In the genomic region with DNA sequence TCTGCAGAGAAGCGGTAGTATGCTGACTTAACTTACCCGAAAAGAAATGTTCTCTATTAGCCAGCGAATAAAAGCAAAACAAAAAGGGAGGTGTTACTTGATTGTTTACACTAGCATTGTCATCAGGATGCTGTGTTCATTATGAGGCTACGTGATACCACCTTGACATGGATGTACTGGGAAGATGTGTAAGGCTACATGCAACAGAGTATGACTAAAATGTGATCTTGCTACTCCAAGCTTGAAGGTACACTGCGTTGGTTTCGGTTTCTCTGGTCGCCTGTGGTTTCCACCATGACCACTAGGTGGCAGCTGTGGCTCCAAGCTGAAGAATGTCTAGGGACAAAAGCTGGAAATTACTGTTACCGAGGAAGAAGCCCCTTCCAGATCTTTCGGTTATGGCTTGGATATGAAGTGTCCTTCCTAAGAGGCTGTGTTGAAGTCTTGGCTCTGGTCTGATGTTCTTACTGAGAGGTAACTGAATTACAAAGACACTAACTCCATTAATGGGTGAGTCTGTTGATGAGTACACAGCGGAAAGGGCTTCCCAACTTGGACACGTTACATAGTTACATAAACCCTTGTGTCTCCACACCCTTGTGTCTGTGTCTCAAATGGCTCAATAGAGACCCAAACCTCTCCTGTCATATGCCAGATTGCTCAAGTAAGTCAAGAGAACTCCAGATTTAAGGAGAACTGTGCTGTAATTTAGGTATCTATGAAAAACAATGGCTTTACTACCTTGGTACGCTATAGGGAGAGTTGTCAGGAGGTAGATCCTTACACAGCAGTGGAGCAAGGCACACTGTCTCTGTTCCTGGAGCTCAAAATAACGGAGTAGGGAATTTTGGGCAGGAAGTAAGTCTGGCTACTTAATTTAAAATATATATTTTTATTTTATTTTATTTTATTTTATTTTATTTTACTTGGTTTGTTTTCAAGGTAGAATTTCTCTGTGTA, we compare ENCODE assay signal across 8 mouse cellular contexts.
DNase-seq lines count a peak whose midpoint lies in the region; ATAC-seq lines count a peak whose summit lies in the region.
"Not testable (repeated sequence)": the region's sequence is repeated elsewhere in the genome, so short reads cannot be mapped to it uniquely, and the experiment has no call there.

No protein-coding gene starts in this region.

- not testable (repeated sequence) for H3K4me1 ChIP-seq in ES-E14 (ENCODE audit: control insufficient read depth in 2 of 2, insufficient read depth in 2 of 2, low read length in 2 of 2, poor library complexity in 1 of 2); forebrain, embryonic 12.5 days; heart, embryonic 16.5 days (ENCODE audit: control insufficient read depth, insufficient read depth, low read length); kidney, embryonic 15.5 days; liver, embryonic 11.5 days (replicated peaks; ENCODE audit: control insufficient read depth, insufficient read depth, low read length); midbrain, embryonic 13.5 days (replicated peaks)

- 66% methylated on average over 11 of the region's 13 CpGs for WGBS in forebrain, embryonic 12.5 days
- WGBS in heart, embryonic 16.5 days, result 54% methylated on average over 11 of the region's 13 CpGs
- 60% methylated on average over 11 of the region's 13 CpGs for WGBS in kidney, embryonic 15.5 days
- WGBS in liver, embryonic 11.5 days, result 59% methylated on average over 11 of the region's 13 CpGs
- 64% methylated on average over 11 of the region's 13 CpGs for WGBS in midbrain, embryonic 13.5 days

- not testable (repeated sequence) for H3K36me3 ChIP-seq in ES-E14 (ENCODE audit: control insufficient read depth, insufficient read depth, low read length, poor library complexity, severe bottlenecking); forebrain, embryonic 12.5 days (replicated peaks); heart, embryonic 16.5 days (ENCODE audit: control insufficient read depth, insufficient read depth); kidney, embryonic 15.5 days; liver, embryonic 11.5 days (ENCODE audit: control insufficient read depth, insufficient read depth, low read length); midbrain, embryonic 13.5 days; splenic B cell, adult 2 months (ENCODE audit: control insufficient read depth, insufficient read depth, low read length, poor library complexity, severe bottlenecking)

- H3K4me3 ChIP-seq in ES-E14 (ENCODE audit: insufficient read depth in 1 of 2, low read depth in 1 of 2, low read length in 2 of 2, poor library complexity in 1 of 2, severe bottlenecking in 1 of 2); forebrain, embryonic 12.5 days (replicated peaks); midbrain, embryonic 13.5 days (replicated peaks): not testable (repeated sequence)
- peak overlapping the region; percentile 38 for H3K4me3 ChIP-seq in heart, embryonic 16.5 days (ENCODE audit: low read length)
- 0 out of 2 replicates have a peak overlapping the region, but pooled peaks have one; percentile 11 for H3K4me3 ChIP-seq in kidney, embryonic 15.5 days (replicated peaks)
- H3K4me3 ChIP-seq in liver, embryonic 11.5 days (ENCODE audit: low read depth, low read length), result peak overlapping the region; percentile 17; the same call in 1 of the 2 replicates

- not testable (repeated sequence) for H3K9ac ChIP-seq in ES-E14 (ENCODE audit: insufficient read depth, low read depth, low read length, poor library complexity, severe bottlenecking); forebrain, embryonic 12.5 days; heart, embryonic 16.5 days (ENCODE audit: low read length); kidney, embryonic 15.5 days; liver, embryonic 11.5 days (ENCODE audit: low read depth, low read length); midbrain, embryonic 13.5 days (replicated peaks)

- peak; percentile 11 for DNase-seq in ES-E14 (ENCODE audit: low read depth, low spot score)
- DNase-seq in cerebellum, adult 11-12 months, result peak; percentile 23
- not testable (repeated sequence) for DNase-seq in liver, embryonic 11.5 days (ENCODE audit: low spot score)
- peak; percentile 43 for DNase-seq in splenic B cell, adult 2 months (ENCODE audit: low read depth, low spot score)

- not testable (repeated sequence) for H3K27me3 ChIP-seq in forebrain, embryonic 12.5 days; heart, embryonic 16.5 days (ENCODE audit: control insufficient read depth, insufficient read depth, low read length); kidney, embryonic 15.5 days; liver, embryonic 11.5 days (replicated peaks; ENCODE audit: control insufficient read depth, insufficient read depth, low read length); midbrain, embryonic 13.5 days; splenic B cell, adult 2 months (ENCODE audit: control insufficient read depth, insufficient read depth, low read length, poor library complexity, severe bottlenecking)

- H3K4me2 ChIP-seq in forebrain, embryonic 12.5 days; midbrain, embryonic 13.5 days (replicated peaks): not testable (repeated sequence)
- H3K4me2 ChIP-seq in heart, embryonic 16.5 days (ENCODE audit: low read depth, low read length), result peak overlapping the region; percentile 61
- H3K4me2 ChIP-seq in kidney, embryonic 15.5 days, result peak overlapping the region; percentile 27
- H3K4me2 ChIP-seq in liver, embryonic 11.5 days, result peak overlapping the region; percentile 49

- in situ Hi-C loops in ES-E14 (cut with MboI; ENCODE audit: low sequenced_read_pairs in 2 of 2, unreplicated experiment in 2 of 2), result not testable (repeated sequence)

- peak; percentile 75 for ATAC-seq in forebrain, embryonic 12.5 days (ENCODE audit: low FRiP score)
- peak; percentile 49 for ATAC-seq in heart, embryonic 16.5 days (replicated peaks; ENCODE audit: extremely low read depth, insufficient read depth, low FRiP score)
- ATAC-seq in kidney, embryonic 15.5 days (replicated peaks; ENCODE audit: low FRiP score), result peak; percentile 70
- peak; percentile 85 for ATAC-seq in liver, embryonic 11.5 days (replicated peaks; ENCODE audit: low FRiP score)
- peak; percentile 71 for ATAC-seq in midbrain, embryonic 13.5 days

- not testable (repeated sequence) for H3K9me3 ChIP-seq in ES-E14 (ENCODE audit: control insufficient read depth, insufficient read depth, low read depth, low read length); forebrain, embryonic 12.5 days; heart, embryonic 16.5 days (replicated peaks; ENCODE audit: control insufficient read depth, low read length); kidney, embryonic 15.5 days (replicated peaks); liver, embryonic 11.5 days (ENCODE audit: control insufficient read depth, low read length); midbrain, embryonic 13.5 days

- H3K27ac ChIP-seq in ES-E14 (ENCODE audit: insufficient read depth, low read depth, low read length, poor library complexity, severe bottlenecking); forebrain, embryonic 12.5 days; heart, embryonic 16.5 days (ENCODE audit: low read length); kidney, embryonic 15.5 days; liver, embryonic 11.5 days (ENCODE audit: low read depth, low read length); midbrain, embryonic 13.5 days: not testable (repeated sequence)
